Mouse (Mus musculus): ENCODE measurements around the gene Psmb7.

- no peak for TF ChIP-seq POLR2A (IDR thresholded peaks at IDR 0.05; ENCODE audit: control insufficient read depth, low read depth, low read length)
- TF ChIP-seq CTCF (IDR thresholded peaks at IDR 0.05; ENCODE audit: control insufficient read depth, insufficient read depth, insufficient replicate concordance, low read depth, low read length), result no peak
Observed at GRCm38 (mm10) chr2:38540666-38541065, 103.2 kb downstream of the Psmb7 start.
